8 mouse cellular contexts compared by ENCODE assay signal in genomic region chr6:35539304-35540009, GRCm38 (mm10). TPM values are rescaled to one million over a fixed set of nuclear protein-coding genes. Genes with fewer than 3 reads are reported as not detected.
DNase-seq lines count a peak whose midpoint lies in the region; ATAC-seq lines count a peak whose summit lies in the region.

Mtpn (minus strand) TSS chr6:35539888.

- DNase-seq in adrenal gland, adult 18-20 months (ENCODE audit: low spot score in 2 of 2), result peak; percentile 96 to 98
- DNase-seq in embryo, embryonic 11 days, result peak; percentile 99
- DNase-seq in gastrocnemius, postnatal 25 days, result peak; percentile 96
- DNase-seq in intestine, embryonic 14.5 days (ENCODE audit: low spot score), result peak; percentile 95
- DNase-seq in left cerebral cortex, postnatal 14 days (ENCODE audit: low spot score in 2 of 2), result peak; percentile 98
- peak; percentile 98 for DNase-seq in mesoderm, embryonic 11.5 days (ENCODE audit: low read depth, low spot score)
- peak; percentile 98 for DNase-seq in right cerebral cortex, postnatal 36 days (ENCODE audit: low spot score in 2 of 2)
- peak; percentile 98 for DNase-seq in yolk sac, embryonic 10.5 days (ENCODE audit: low spot score)

- ATAC-seq in intestine, embryonic 14.5 days (replicated peaks; ENCODE audit: low FRiP score, low TSS enrichment, low read depth), result peak; percentile 99

- H3K27me3 ChIP-seq in intestine, embryonic 14.5 days (replicated peaks; ENCODE audit: control insufficient read depth, insufficient read depth, low read length), result no peaks in the 10 kb centered on the region

- WGBS in intestine, embryonic 14.5 days, result under 1% methylated on average over 56 of the region's 61 CpGs

- no peaks in the 10 kb centered on the region for H3K9me3 ChIP-seq in intestine, embryonic 14.5 days (ENCODE audit: control insufficient read depth, low read length)

- peak within 1 kb of the TSS; percentile 94 for H3K4me3 ChIP-seq in intestine, embryonic 14.5 days (ENCODE audit: low read depth, low read length)

- peak within 1 kb of the TSS; percentile 86 for H3K4me2 ChIP-seq in intestine, embryonic 14.5 days (ENCODE audit: low read length)

- H3K9ac ChIP-seq in intestine, embryonic 14.5 days (ENCODE audit: low read length), result peak within 1 kb of the TSS; percentile 94

- H3K4me1 ChIP-seq in intestine, embryonic 14.5 days (replicated peaks; ENCODE audit: control insufficient read depth, insufficient read depth, low read length), result peaks cover 6% of the 10 kb centered on the region; the same call in 1 of the 2 replicates

- intact Hi-C loops in left cerebral cortex, postnatal 14 days (cut with DNase I), result no loop called here

- peak within 1 kb of the TSS; percentile 68 for H3K27ac ChIP-seq in intestine, embryonic 14.5 days (ENCODE audit: low read depth)

- no peaks in the 10 kb centered on the region for H3K36me3 ChIP-seq in intestine, embryonic 14.5 days (ENCODE audit: control insufficient read depth, insufficient read depth, low read length)

RNA-seq across cellular contexts. Expression of gene Mtpn, which starts in this region (rescaled TPM):
- total RNA-seq in adrenal gland, adult 18-20 months (2021), result 100 to 1,000 TPM; 116 to 127 TPM
- 10 to 100 TPM; 22.9 to 23.1 TPM for total RNA-seq in gastrocnemius, postnatal 25 days (2021)
- polyA plus RNA-seq in intestine, embryonic 14.5 days (2014; fragmentation: Nextera tagmentation; extraction: Ambion mirVana), result 128 and 139 TPM in 2 replicates
- total RNA-seq in left cerebral cortex, postnatal 14 days (2021), result 100 to 1,000 TPM; 344 to 362 TPM

Comparison
In these comparisons a context has a peak if more than half of its experiments do, and no peak if none do; other contexts are left out.
1. Peak in every context shown above with its lines: DNase-seq, ATAC-seq, H3K4me3 ChIP-seq and H3K27ac ChIP-seq.
2. RNA of gene Mtpn (total RNA-seq): 344 to 362 TPM in left cerebral cortex, postnatal 14 days and 116 to 127 TPM in adrenal gland, adult 18-20 months; 22.9 to 23.1 TPM in gastrocnemius, postnatal 25 days; every median in the first group is over 4 times any median in the second.